Mouse (Mus musculus) T-cell, adult 66 days (primary cell): ENCODE data around the gene Zmynd11. TPM values are rescaled to one million over a fixed set of nuclear protein-coding genes. Genes with fewer than 3 reads are reported as not detected.

Source experiments
- total RNA-seq, 2 experiments: library from RNA; stranded (reverse); gene quantifications; 3 replicates in 1 of 2; 4 replicates in 1 of 2; pipeline ENCODE4 v1.2.4; 2023

The Zmynd11 gene
- 100 to 1,000 TPM; 170 to 188 TPM for total RNA-seq

DNA sequence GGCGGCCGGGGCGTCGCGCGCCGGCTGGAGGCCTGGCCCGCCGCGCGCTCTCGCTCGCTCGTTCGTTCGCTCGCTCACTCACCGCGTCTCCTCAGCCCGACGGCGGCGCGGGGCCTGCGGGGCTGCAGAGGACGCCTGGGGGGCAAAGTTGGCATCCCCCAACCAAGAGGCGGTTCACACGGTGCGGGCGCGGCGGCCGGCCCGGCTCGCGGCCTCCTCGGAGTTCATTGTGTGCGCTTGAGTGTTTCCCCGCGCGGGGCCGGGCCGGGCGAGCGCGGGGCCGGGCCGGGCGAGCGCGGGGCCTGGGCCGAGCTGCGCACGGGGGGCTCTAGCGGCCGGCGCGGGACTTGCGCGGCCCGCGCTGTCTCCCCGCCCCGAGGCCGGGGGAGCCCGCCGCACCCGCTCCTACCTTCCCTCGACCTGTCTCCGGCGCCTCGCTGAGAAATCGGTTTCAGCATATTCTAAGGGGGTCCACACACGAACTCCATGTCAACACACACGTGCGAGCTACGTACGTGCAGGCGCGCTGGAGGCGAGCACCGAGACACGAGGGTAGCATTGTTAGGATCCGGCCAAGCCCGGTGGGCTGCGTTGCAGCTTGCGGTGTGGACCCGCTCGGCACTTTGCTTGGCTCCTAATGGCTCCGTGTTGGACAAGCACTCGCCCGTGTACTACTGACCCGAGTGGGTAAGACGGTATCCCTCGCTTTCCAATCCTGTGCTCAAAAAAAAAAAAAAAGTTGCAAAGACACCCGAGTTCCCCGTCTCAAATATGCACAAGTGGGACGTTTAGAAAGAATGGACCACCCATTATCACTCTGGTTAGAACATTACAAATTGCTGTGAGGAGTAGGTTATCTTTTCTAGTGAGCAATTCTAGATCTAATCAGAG, at the start of gene Zmynd11:
Gene Zmynd11, minus strand, starts transcription at position 685 of the 891 bp plus-strand sequence.

